Comparison of ENCODE assay signal across 8 mouse cellular contexts in the genomic region with DNA sequence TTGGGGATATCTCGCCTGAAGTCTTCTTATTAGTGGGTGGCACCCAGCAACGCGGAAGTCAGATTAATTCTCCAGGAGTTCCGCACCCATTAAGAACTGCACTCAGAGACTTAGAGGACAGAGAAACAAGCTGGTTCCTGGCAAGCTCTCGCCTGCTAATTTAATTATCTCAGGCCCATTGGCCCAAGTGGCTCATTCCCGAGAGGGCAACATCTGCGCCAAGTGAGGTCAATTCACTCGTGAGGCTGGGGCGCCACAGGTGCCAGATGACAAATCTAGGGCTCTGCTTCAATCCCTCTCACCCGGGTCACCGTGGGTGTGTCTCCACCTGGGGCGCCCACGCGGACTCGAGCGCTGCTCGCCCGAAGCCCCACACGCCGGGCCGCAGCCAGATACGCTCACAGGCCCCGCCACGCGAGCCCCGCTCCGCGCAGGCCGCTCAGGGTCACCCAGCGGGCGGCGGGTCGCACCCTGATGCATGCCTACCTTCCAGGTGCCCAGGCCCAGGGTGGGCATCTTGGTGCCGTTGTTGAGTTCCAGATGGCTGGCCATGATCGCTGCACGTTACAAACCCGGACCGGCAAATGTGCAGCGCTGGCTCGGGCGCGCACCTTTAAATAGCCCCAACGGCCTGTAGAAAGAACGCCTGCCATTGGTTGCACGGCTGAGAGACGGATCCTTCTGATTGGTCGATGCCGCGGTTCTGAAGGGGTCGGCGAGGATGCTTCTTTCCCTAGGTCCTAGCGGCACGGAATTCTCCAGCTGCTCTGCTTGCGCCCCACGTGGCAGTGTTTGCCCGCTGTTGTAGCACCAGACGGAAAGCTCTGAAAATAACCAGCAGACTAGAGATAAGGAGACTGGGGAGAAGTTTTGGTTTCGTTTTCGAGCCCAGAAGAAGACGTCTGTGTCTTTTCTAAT. TPM values are rescaled to one million over a fixed set of nuclear protein-coding genes. Genes with fewer than 3 reads are reported as not detected.
DNase-seq lines count a peak whose midpoint lies in the region; ATAC-seq and TF ChIP-seq lines count a peak whose summit lies in the region.

TSS of gene Akr1b3 (minus strand) at position 625 of the 918 bp plus-strand sequence.

- WGBS in forebrain, embryonic 15.5 days, result 1% methylated on average over 60 of the region's 60 CpGs
- WGBS in lung, adult 2 months, result under 1% methylated on average over 60 of the region's 60 CpGs

- no peaks in the 10 kb centered on the region for H3K9me3 ChIP-seq in ES-E14 (ENCODE audit: control insufficient read depth, insufficient read depth, low read depth, low read length)
- H3K9me3 ChIP-seq in forebrain, embryonic 15.5 days, result no peaks in the 10 kb centered on the region

- peak; percentile 43; the same call in 1 of the 2 replicates for TF ChIP-seq POLR2A in lung, adult 2 months (IDR thresholded peaks at IDR 0.05; ENCODE audit: borderline replicate concordance, extremely low read depth, low read depth, low read length)

- no peak within 1 kb of the TSS for H3K27ac ChIP-seq in ES-E14 (ENCODE audit: insufficient read depth, low read depth, low read length, poor library complexity, severe bottlenecking)
- H3K27ac ChIP-seq in forebrain, embryonic 15.5 days (replicated peaks), result no peak within 1 kb of the TSS

- intact Hi-C loops in heart, postnatal 25 days (cut with DNase I), result loop anchor here (2.0 kb wide), 1 partner anchor 24 kb away; no protein-coding TSS in a partner anchor

- in situ Hi-C loops in ES-E14 (cut with MboI; ENCODE audit: low sequenced_read_pairs in 2 of 2, unreplicated experiment in 2 of 2), result no loop called here

- H3K4me1 ChIP-seq in ES-E14 (ENCODE audit: control insufficient read depth in 2 of 2, insufficient read depth in 2 of 2, low read length in 2 of 2, poor library complexity in 1 of 2), result peaks cover 4 to 10% of the 10 kb centered on the region in 2 experiments; a peak in 3 of 4 replicates
- H3K4me1 ChIP-seq in forebrain, embryonic 15.5 days, result peaks cover 17% of the 10 kb centered on the region; the same call in 1 of the 2 replicates
- peaks cover 16% of the 10 kb centered on the region for H3K4me1 ChIP-seq in lung, adult 2 months (ENCODE audit: control insufficient read depth, insufficient read depth, low read length)

- peak within 1 kb of the TSS; percentile 83 for H3K4me3 ChIP-seq in ES-E14 (ENCODE audit: insufficient read depth in 1 of 2, low read depth in 1 of 2, low read length in 2 of 2, poor library complexity in 1 of 2, severe bottlenecking in 1 of 2)
- peak within 1 kb of the TSS; percentile 84 for H3K4me3 ChIP-seq in forebrain, embryonic 15.5 days
- peak within 1 kb of the TSS; percentile 83 for H3K4me3 ChIP-seq in lung, adult 2 months (replicated peaks; ENCODE audit: extremely low read depth, low read depth, low read length)

- peak within 1 kb of the TSS; percentile 89 for H3K4me2 ChIP-seq in forebrain, embryonic 15.5 days (replicated peaks)

- H3K9ac ChIP-seq in ES-E14 (ENCODE audit: insufficient read depth, low read depth, low read length, poor library complexity, severe bottlenecking), result peak within 1 kb of the TSS; percentile 80
- H3K9ac ChIP-seq in forebrain, embryonic 15.5 days (replicated peaks), result peak within 1 kb of the TSS; percentile 70

- TF ChIP-seq CTCF in lung, adult 2 months (IDR thresholded peaks at IDR 0.05; ENCODE audit: insufficient read depth, low read length), result peak; percentile 37

- DNase-seq in ES-E14 (ENCODE audit: low read depth, low spot score), result peak; percentile 89
- DNase-seq in cerebellum, adult 11-12 months, result peak; percentile 86
- DNase-seq in heart, postnatal 25 days (ENCODE audit: low spot score), result peak; percentile 89
- DNase-seq in layer of hippocampus, adult 18-20 months (ENCODE audit: low spot score in 2 of 2), result peak; percentile 84 to 93
- DNase-seq in lung, adult 2 months, result peak; percentile 78
- DNase-seq in thymus, adult 18-20 months, result peak; percentile 84 to 88

- no peaks in the 10 kb centered on the region for H3K27me3 ChIP-seq in forebrain, embryonic 15.5 days

- peak; percentile 100 for ATAC-seq in forebrain, embryonic 15.5 days (replicated peaks)
- peak; percentile 92 for ATAC-seq in neutrophil, adult 5-6 weeks (ENCODE audit: extremely low read depth, insufficient number of reproducible peaks, low FRiP score, poor library complexity, severe bottlenecking)

- H3K36me3 ChIP-seq in ES-E14 (ENCODE audit: control insufficient read depth, insufficient read depth, low read length, poor library complexity, severe bottlenecking), result peaks cover 9% of the 10 kb centered on the region
- H3K36me3 ChIP-seq in forebrain, embryonic 15.5 days, result no peaks in the 10 kb centered on the region

TF ChIP-seq in ES-E14, 5 proteins besides CTCF, POLR2A, EP300 and RAD21:
- no peak for TF ChIP-seq ZNF384 (IDR thresholded peaks at IDR 0.05; ENCODE audit: low read depth, low read length)
- TF ChIP-seq ZC3H11A (IDR thresholded peaks at IDR 0.05; ENCODE audit: borderline replicate concordance, low read depth, low read length), result no peak

RNA-seq across cellular contexts. Expression of gene Akr1b3, which starts in this region (rescaled TPM):
- 321 and 431 TPM in 2 replicates for total RNA-seq in ES-E14 (2012; rRNA removed)
- 92.2 and 96.9 TPM in 2 replicates for polyA plus RNA-seq in forebrain, embryonic 15.5 days (2015; fragmentation: Nextera tagmentation; extraction: Ambion mirVana)
- 100 to 1,000 TPM; 255 to 264 TPM for total RNA-seq in heart, postnatal 25 days (2021)
- total RNA-seq in layer of hippocampus, adult 18-20 months (2021), result 10 to 100 TPM; 42.6 to 43.3 TPM
- 129 and 153 TPM in 2 replicates for polyA plus RNA-seq in lung, adult 2 months (2012; rRNA removed)
- 64.4 and 64.6 TPM in 2 replicates for total RNA-seq in neutrophil, adult 5-6 weeks (2017)
